Mouse (Mus musculus): ENCODE measurements at regions not wholly inside any gene's neighbourhood (a gene's known extent, or its start where the extent isn't known, plus 50 kb on each side); places are given as distances from the start of the nearest gene placed in this dataset.

- DNase-seq (ENCODE audit: extremely low read depth), result no peak
- no peak for TF ChIP-seq CHD1 (IDR thresholded peaks at IDR 0.05; ENCODE audit: low read depth, low read length)
- TF ChIP-seq HCFC1 (IDR thresholded peaks at IDR 0.05; ENCODE audit: low read depth, low read length), result no peak
- no peak for TF ChIP-seq UBTF (IDR thresholded peaks at IDR 0.05; ENCODE audit: low read depth, low read length)
- no peak for TF ChIP-seq TBP (conservative IDR thresholded peaks at IDR 0.05; ENCODE audit: low read depth, low read length)
- TF ChIP-seq ELF1 (IDR thresholded peaks at IDR 0.05; ENCODE audit: low read depth, low read length), result no peak
- TF ChIP-seq MAZ (IDR thresholded peaks at IDR 0.05; ENCODE audit: low read depth, low read length), result no peak
- TF ChIP-seq IRF4 (IDR thresholded peaks at IDR 0.05; ENCODE audit: low read depth, low read length), result no peak
- TF ChIP-seq TCF12 (IDR thresholded peaks at IDR 0.05; ENCODE audit: low read depth, low read length), result no peak
- no peak for TF ChIP-seq ETS1 (conservative IDR thresholded peaks at IDR 0.05; ENCODE audit: low read depth, low read length)
- TF ChIP-seq MYC (IDR thresholded peaks at IDR 0.05; ENCODE audit: low read depth, low read length), result no peak
- TF ChIP-seq USF2 (conservative IDR thresholded peaks at IDR 0.05; ENCODE audit: low read depth, low read length), result no peak
- no peak for TF ChIP-seq MAX (IDR thresholded peaks at IDR 0.05; ENCODE audit: low read length)
- TF ChIP-seq EP300 (IDR thresholded peaks at IDR 0.05; ENCODE audit: low read length), result no peak
- TF ChIP-seq RCOR1 (conservative IDR thresholded peaks at IDR 0.05; ENCODE audit: low read depth, low read length), result no peak
- no peak for TF ChIP-seq MEF2A (IDR thresholded peaks at IDR 0.05; ENCODE audit: borderline replicate concordance, low read depth, low read length)
- no peak for TF ChIP-seq ZC3H11A (IDR thresholded peaks at IDR 0.05; ENCODE audit: low read depth, low read length)
- TF ChIP-seq JUND (conservative IDR thresholded peaks at IDR 0.05; ENCODE audit: low read depth, low read length), result no peak
- no peak for TF ChIP-seq PAX5 (IDR thresholded peaks at IDR 0.05; ENCODE audit: low read length)
- no peak for TF ChIP-seq CTCF (conservative IDR thresholded peaks at IDR 0.05 in 1 of 2, IDR thresholded peaks at IDR 0.05 in 1 of 2; ENCODE audit: low read depth in 2 of 2, low read length in 2 of 2)
- H3K36me3 ChIP-seq (replicated peaks in 1 of 2; ENCODE audit: control insufficient read depth in 1 of 2, insufficient read depth in 1 of 2, low read length in 1 of 2), result no peaks in the 10 kb centered on the region
- no peaks in the 10 kb centered on the region for H3K79me2 ChIP-seq (replicated peaks; ENCODE audit: control insufficient read depth, extremely low read depth, insufficient read depth, poor library complexity, severe bottlenecking)
- in situ Hi-C loops (cut with MboI; ENCODE audit: low pct_ligation_motif_present, low pct_unique_long_range_greater_than_20kb, low sequenced_read_pairs), result no loop called here
- no peak overlapping the region for H3K27ac ChIP-seq (ENCODE audit: insufficient read depth, low read depth)
- no peak overlapping the region for H3K4me2 ChIP-seq (ENCODE audit: insufficient read depth, low read depth, poor library complexity, severe bottlenecking)
- no peaks in the 10 kb centered on the region for H3K27me3 ChIP-seq (replicated peaks)
- H3K9ac ChIP-seq (ENCODE audit: insufficient read depth, low read depth), result no peak overlapping the region
- dilution Hi-C loops (cut with MboI; ENCODE audit: extremely low pct_ligation_motif_present, extremely low pct_unique_long_range_greater_than_20kb, low sequenced_read_pairs), result no loop called here
- no peaks in the 10 kb centered on the region for H3K4me1 ChIP-seq (ENCODE audit: control insufficient read depth in 1 of 2, insufficient read depth in 2 of 2)
- no peak overlapping the region for H3K4me3 ChIP-seq (replicated peaks in 1 of 3; ENCODE audit: low read depth in 2 of 3, low read length in 2 of 3, poor library complexity in 1 of 3)
- peaks cover 30% of the 10 kb centered on the region for H3K9me3 ChIP-seq (replicated peaks; ENCODE audit: low read length)
Measured at GRCm38 (mm10) chr7:58310096-58310495, 345.9 kb upstream of the Atp10a start.

DNA sequence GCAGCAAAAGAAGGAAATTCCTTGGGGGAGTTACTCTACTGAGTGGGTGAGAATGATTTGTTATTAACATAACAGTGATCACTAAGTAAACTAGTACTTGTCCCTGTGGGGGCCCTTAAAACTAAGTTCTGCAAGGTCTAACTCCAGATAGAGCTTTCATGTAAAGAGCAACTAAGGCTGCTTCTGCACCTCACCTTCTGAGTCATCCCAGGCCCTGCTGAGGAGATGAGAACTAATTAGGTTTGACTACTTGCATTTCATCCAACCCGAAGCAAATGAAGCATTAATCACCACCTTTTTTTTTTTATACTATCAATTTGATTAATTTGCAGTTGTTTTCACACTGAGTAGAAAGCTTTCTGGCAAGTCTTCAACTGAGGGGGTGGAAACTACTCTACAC lies 333.6 kb upstream of the Atp10a start:
- no peaks in the 10 kb centered on the region for H3K27me3 ChIP-seq (replicated peaks)
- H3K4me3 ChIP-seq (replicated peaks in 1 of 3; ENCODE audit: low read depth in 2 of 3, low read length in 2 of 3, poor library complexity in 1 of 3), result no peak overlapping the region
- in situ Hi-C loops (cut with MboI; ENCODE audit: low pct_ligation_motif_present, low pct_unique_long_range_greater_than_20kb, low sequenced_read_pairs), result no loop called here
- H3K4me2 ChIP-seq (ENCODE audit: insufficient read depth, low read depth, poor library complexity, severe bottlenecking), result no peak overlapping the region
- dilution Hi-C loops (cut with MboI; ENCODE audit: extremely low pct_ligation_motif_present, extremely low pct_unique_long_range_greater_than_20kb, low sequenced_read_pairs), result no loop called here
- H3K4me1 ChIP-seq (ENCODE audit: control insufficient read depth in 1 of 2, insufficient read depth in 2 of 2), result no peaks in the 10 kb centered on the region
- H3K9ac ChIP-seq (ENCODE audit: insufficient read depth, low read depth), result no peak overlapping the region
- H3K27ac ChIP-seq (ENCODE audit: insufficient read depth, low read depth), result no peak overlapping the region
- no peak for DNase-seq (ENCODE audit: extremely low read depth)
- peaks cover 55% of the 10 kb centered on the region for H3K9me3 ChIP-seq (replicated peaks; ENCODE audit: low read length)
- TF ChIP-seq ZC3H11A (IDR thresholded peaks at IDR 0.05; ENCODE audit: low read depth, low read length) (no peak), MAX (IDR thresholded peaks at IDR 0.05; ENCODE audit: low read length) (no peak), UBTF (IDR thresholded peaks at IDR 0.05; ENCODE audit: low read depth, low read length) (no peak), NELFE (IDR thresholded peaks at IDR 0.05; ENCODE audit: low read depth, low read length) (no peak), ETS1 (conservative IDR thresholded peaks at IDR 0.05; ENCODE audit: low read depth, low read length) (no peak)
- H3K36me3 ChIP-seq (replicated peaks in 1 of 2; ENCODE audit: control insufficient read depth in 1 of 2, insufficient read depth in 1 of 2, low read length in 1 of 2), result no peaks in the 10 kb centered on the region
- no peaks in the 10 kb centered on the region for H3K79me2 ChIP-seq (replicated peaks; ENCODE audit: control insufficient read depth, extremely low read depth, insufficient read depth, poor library complexity, severe bottlenecking)

Data from CH12.LX (cell line).